Mouse (Mus musculus): ENCODE results near the gene Tnnt3.

Gene Tnnt3

GRCm38 (mm10) chr7:142476795-142477452 lies 21.7 kb upstream of the Tnnt3 start:
- peak in 1 of 2 experiments; percentile 3 for DNase-seq

GRCm38 (mm10) chr7:142478001-142478400 lies 20.6 kb upstream of the Tnnt3 start:
- DNase-seq = no peak

- DNase-seq = no peak
Observed at GRCm38 (mm10) chr7:142478574-142478973, 20.1 kb upstream of the Tnnt3 start.

GRCm38 (mm10) chr7:142479307-142479706 lies 19.3 kb upstream of the Tnnt3 start:
- DNase-seq = no peak

- no peak for DNase-seq
Observed at GRCm38 (mm10) chr7:142479886-142480285, 18.8 kb upstream of the Tnnt3 start.

GRCm38 (mm10) chr7:142480661-142481060 lies 18.0 kb upstream of the Tnnt3 start:
- no peak for DNase-seq

GRCm38 (mm10) chr7:142481186-142481567 lies 17.5 kb upstream of the Tnnt3 start:
- DNase-seq = peak; percentile 49 to 50

- peak; percentile 50 to 76 for DNase-seq
Observed at GRCm38 (mm10) chr7:142481568-142482255, 16.9 kb upstream of the Tnnt3 start.

GRCm38 (mm10) chr7:142482256-142482609 lies 16.4 kb upstream of the Tnnt3 start:
- no peak for DNase-seq

GRCm38 (mm10) chr7:142483136-142483535 lies 15.5 kb upstream of the Tnnt3 start:
- no peak for DNase-seq

- DNase-seq = no peak
Observed at GRCm38 (mm10) chr7:142484780-142485179, 13.9 kb upstream of the Tnnt3 start.

- no peak for DNase-seq
Observed at GRCm38 (mm10) chr7:142486751-142487162, 11.9 kb upstream of the Tnnt3 start.

GRCm38 (mm10) chr7:142487341-142487859 lies 11.2 kb upstream of the Tnnt3 start:
- DNase-seq = no peak

- DNase-seq = no peak
Observed at GRCm38 (mm10) chr7:142488053-142488452, 10.6 kb upstream of the Tnnt3 start.

GRCm38 (mm10) chr7:142493535-142493934 lies 5.1 kb upstream of the Tnnt3 start:
- no peak for DNase-seq

- DNase-seq = no peak
Observed at GRCm38 (mm10) chr7:142496158-142496557, 2.5 kb upstream of the Tnnt3 start.

- DNase-seq = no peak
Observed at GRCm38 (mm10) chr7:142496800-142497199, 1.8 kb upstream of the Tnnt3 start.

GRCm38 (mm10) chr7:142497775-142498174 lies 861 bp upstream of the Tnnt3 start:
- DNase-seq = peak in 1 of 2 experiments; percentile 37

- DNase-seq = no peak
Observed at GRCm38 (mm10) chr7:142499010-142499721, 530 bp downstream of the Tnnt3 start.

- DNase-seq = no peak
Observed at GRCm38 (mm10) chr7:142500032-142500431, 1.4 kb downstream of the Tnnt3 start.

- DNase-seq = no peak
Observed at GRCm38 (mm10) chr7:142503206-142503605, 4.6 kb downstream of the Tnnt3 start.

- no peak for DNase-seq
Observed at GRCm38 (mm10) chr7:142505942-142506341, 7.3 kb downstream of the Tnnt3 start.

GRCm38 (mm10) chr7:142506501-142506900 lies 7.9 kb downstream of the Tnnt3 start:
- DNase-seq = no peak

GRCm38 (mm10) chr7:142507453-142507852 lies 8.8 kb downstream of the Tnnt3 start:
- DNase-seq = no peak
